Mouse (Mus musculus) cortical plate, adult 2 months (tissue): ENCODE measurements around the gene Slc36a1. TPM values are rescaled to one million over a fixed set of nuclear protein-coding genes. Genes with fewer than 3 reads are reported as not detected.

Source experiments
- H3K27ac ChIP-seq: fragments of 200-500 bp; 2 replicates; pipeline ENCODE4 v1.5.1; 2012; ENCODE audit warnings: low read length, control low read depth, inconsistent platforms; ENCODE audit not compliant: insufficient read depth
- H3K4me1 ChIP-seq: fragments of 200-500 bp; 2 replicates; pipeline ENCODE4 v1.6.1; 2011; ENCODE audit warnings: low read length; ENCODE audit not compliant: control insufficient read depth, insufficient read depth
- H3K4me3 ChIP-seq: fragments of 200-500 bp; 2 replicates; pipeline ENCODE4 v1.5.1; 2011; ENCODE audit warnings: mild to moderate bottlenecking, low read length, control low read depth; ENCODE audit not compliant: insufficient read depth
- CTCF ChIP-seq: fragments of 200-500 bp; IDR thresholded peaks from 2 replicates; pipeline ENCODE4 v1.5.1; 2011; ENCODE audit warnings: mild to moderate bottlenecking, control low read depth, low read length; ENCODE audit not compliant: insufficient read depth; ENCODE audit errors: extremely low read depth
- POLR2A ChIP-seq: fragments of 200-500 bp; IDR thresholded peaks from 2 replicates; pipeline ENCODE4 v1.6.1; 2011; ENCODE audit warnings: mild to moderate bottlenecking, low read length, control low read depth; ENCODE audit not compliant: insufficient read depth; ENCODE audit errors: extremely low read depth
- polyA plus RNA-seq: library from polyadenylated mRNA; depleted of rRNA; stranded (reverse); fragments of >200 nt; gene quantifications from 2 replicates; pipeline ENCODE4 v1.2.3, GENCODE M21; 2012

Gene Slc36a1
- polyA plus RNA-seq, 1 experiment: 35.9 TPM

GRCm38 (mm10) chr11:55218473-55218872, 14.3 kb downstream of the Slc36a1 start:
- Histone ChIP-seq H3K4me3 (no peak overlapping the region), H3K27ac (no peak overlapping the region), H3K4me1 (peaks cover 5% of the 10 kb centered on the region; the same call in 1 of the 2 replicates)
- TF ChIP-seq CTCF (no peak), POLR2A (no peak)

- TF ChIP-seq CTCF (no peak), POLR2A (no peak)
- Histone ChIP-seq H3K4me3 (no peak overlapping the region), H3K27ac (no peak overlapping the region), H3K4me1 (peaks cover 3% of the 10 kb centered on the region; the same call in 1 of the 2 replicates)
These were observed 17.2 kb downstream of the Slc36a1 start for GRCm38 (mm10) chr11:55221306-55221705.

- no peak for TF ChIP-seq CTCF
- no peak for TF ChIP-seq POLR2A
- H3K4me1 ChIP-seq: no peaks in the 10 kb centered on the region
- no peak overlapping the region for H3K4me3 ChIP-seq
- H3K27ac ChIP-seq: no peak overlapping the region
These were observed 26.9 kb downstream of the Slc36a1 start for GRCm38 (mm10) chr11:55231034-55231433.

- TF ChIP-seq CTCF: no peak
- TF ChIP-seq POLR2A: no peak
- Histone ChIP-seq H3K4me1 (no peaks in the 10 kb centered on the region), H3K4me3 (no peak overlapping the region), H3K27ac (no peak overlapping the region)
These were observed 30.1 kb downstream of the Slc36a1 start for GRCm38 (mm10) chr11:55234288-55234687.

GRCm38 (mm10) chr11:55234791-55235190, 30.6 kb downstream of the Slc36a1 start:
- H3K4me1 ChIP-seq: no peaks in the 10 kb centered on the region
- TF ChIP-seq CTCF (no peak), POLR2A (no peak)
- no peak overlapping the region for H3K4me3 ChIP-seq
- H3K27ac ChIP-seq: no peak overlapping the region

- TF ChIP-seq POLR2A (no peak), CTCF (no peak)
- no peak overlapping the region for H3K4me3 ChIP-seq
- H3K27ac ChIP-seq: no peak overlapping the region
- no peaks in the 10 kb centered on the region for H3K4me1 ChIP-seq
These were observed 32.7 kb downstream of the Slc36a1 start for GRCm38 (mm10) chr11:55236815-55237214.

GRCm38 (mm10) chr11:55239496-55239895, 35.3 kb downstream of the Slc36a1 start:
- no peak for TF ChIP-seq CTCF
- TF ChIP-seq POLR2A: no peak
- Histone ChIP-seq H3K27ac (no peak overlapping the region), H3K4me1 (no peaks in the 10 kb centered on the region), H3K4me3 (no peak overlapping the region)

- H3K4me3 ChIP-seq: no peak overlapping the region
- no peaks in the 10 kb centered on the region for H3K4me1 ChIP-seq
- TF ChIP-seq POLR2A (no peak), CTCF (peak; percentile 75)
- no peak overlapping the region for H3K27ac ChIP-seq
These were observed 36.4 kb downstream of the Slc36a1 start for GRCm38 (mm10) chr11:55240556-55240955.

- no peaks in the 10 kb centered on the region; the same call in 1 of the 2 replicates for H3K4me1 ChIP-seq
- no peak overlapping the region for H3K4me3 ChIP-seq
- H3K27ac ChIP-seq: no peak overlapping the region
- TF ChIP-seq POLR2A: no peak
- TF ChIP-seq CTCF: no peak
These were observed 46.4 kb downstream of the Slc36a1 start for GRCm38 (mm10) chr11:55250527-55250926.

GRCm38 (mm10) chr11:55253391-55253790, 49.2 kb downstream of the Slc36a1 start:
- TF ChIP-seq POLR2A: no peak
- no peak for TF ChIP-seq CTCF
- Histone ChIP-seq H3K27ac (no peak overlapping the region), H3K4me3 (no peak overlapping the region), H3K4me1 (no peaks in the 10 kb centered on the region; the same call in 1 of the 2 replicates)

- Histone ChIP-seq H3K27ac (no peak overlapping the region), H3K4me1 (no peaks in the 10 kb centered on the region), H3K4me3 (no peak overlapping the region)
- TF ChIP-seq CTCF (no peak), POLR2A (no peak)
These were observed 57.0 kb downstream of the Slc36a1 start for GRCm38 (mm10) chr11:55261105-55261504.
